ENCODE assay signal across 14 mouse cellular contexts in the genomic region with DNA sequence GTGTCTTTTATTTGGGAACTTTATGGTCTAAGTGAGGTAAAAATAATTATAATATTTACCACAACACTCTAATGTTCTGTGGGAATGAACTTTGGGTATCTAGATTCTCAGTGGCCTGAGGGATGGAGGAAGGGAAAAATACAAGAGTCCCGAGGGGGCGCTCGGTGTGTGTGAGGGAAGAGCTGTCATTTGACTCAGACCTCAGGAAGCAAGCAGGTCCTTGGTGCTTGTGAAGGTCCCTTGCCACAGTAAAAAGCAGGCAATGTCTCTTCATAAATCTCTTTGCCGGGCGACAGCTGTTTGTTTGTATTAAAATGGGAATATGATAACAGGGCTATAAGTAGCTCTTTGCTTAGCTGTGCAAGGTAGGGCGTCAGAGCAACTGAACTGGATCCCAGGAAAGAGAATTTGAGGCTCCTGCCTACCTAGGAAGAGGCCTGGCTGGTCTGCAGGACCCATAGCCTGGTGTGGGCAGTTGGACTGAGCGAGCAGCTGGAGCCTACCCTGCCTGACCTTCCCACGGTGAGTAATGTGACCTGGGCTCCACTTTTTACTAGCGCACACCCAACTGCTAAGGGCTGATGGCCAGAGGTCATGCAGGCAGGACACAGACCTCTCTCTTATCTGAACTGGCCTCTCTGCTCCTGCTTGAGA. TPM values are rescaled to one million over a fixed set of nuclear protein-coding genes. Genes with fewer than 3 reads are reported as not detected.
A peak's percentile ranks its signal among the peaks of the same experiment; 100 is the strongest.
DNase-seq lines count a peak whose midpoint lies in the region; ATAC-seq and TF ChIP-seq lines count a peak whose summit lies in the region.
"Had no signal": no experiment of that assay in that cellular context is flagged by ENCODE, and none has a peak within 500 bp of the region (broad histone marks: within the 10 kb centered on the region; RNA-seq: fewer than 3 reads in every experiment).

No protein-coding gene starts in this region.

- no peak for ATAC-seq in forebrain, embryonic 11.5 days (replicated peaks; ENCODE audit: low FRiP score)
- no peak for ATAC-seq in forebrain, embryonic 14.5 days
- 0 out of 2 replicates have a peak, but pooled peaks have one; percentile 43 for ATAC-seq in liver, embryonic 14.5 days (ENCODE audit: insufficient read depth)

- H3K9ac ChIP-seq in forebrain, embryonic 11.5 days (ENCODE audit: low read length), result no peak overlapping the region
- H3K9ac ChIP-seq in forebrain, embryonic 14.5 days (ENCODE audit: low read length), result no peak overlapping the region
- H3K9ac ChIP-seq in liver, embryonic 14.5 days (replicated peaks), result no peak overlapping the region
- H3K9ac ChIP-seq: forebrain, embryonic 12.5 days; limb, embryonic 15.5 days had no signal

- H3K36me3 ChIP-seq in forebrain, embryonic 11.5 days (ENCODE audit: control insufficient read depth, insufficient read depth, low read length), result no peaks in the 10 kb centered on the region
- H3K36me3 ChIP-seq in forebrain, embryonic 14.5 days (ENCODE audit: control insufficient read depth, insufficient read depth, low read length), result no peaks in the 10 kb centered on the region
- H3K36me3 ChIP-seq in liver, embryonic 14.5 days (replicated peaks; ENCODE audit: control insufficient read depth, insufficient read depth, low read depth), result no peaks in the 10 kb centered on the region
- H3K36me3 ChIP-seq: forebrain, embryonic 12.5 days; limb, embryonic 15.5 days had no signal

- H3K4me2 ChIP-seq in forebrain, embryonic 11.5 days (ENCODE audit: low read depth, low read length, severe bottlenecking), result no peak overlapping the region
- no peak overlapping the region for H3K4me2 ChIP-seq in forebrain, embryonic 14.5 days (ENCODE audit: low read length)
- no peak overlapping the region for H3K4me2 ChIP-seq in liver, embryonic 14.5 days (ENCODE audit: low read depth)
- H3K4me2 ChIP-seq: forebrain, embryonic 12.5 days; limb, embryonic 15.5 days had no signal

- TF ChIP-seq CTCF in liver, embryonic 14.5 days (IDR thresholded peaks at IDR 0.05; ENCODE audit: low read depth), result no peak

- WGBS in forebrain, embryonic 11.5 days, result 82% methylated on average over 9 of the region's 9 CpGs
- 92% methylated on average over 9 of the region's 9 CpGs for WGBS in forebrain, embryonic 14.5 days
- 60% methylated on average over 9 of the region's 9 CpGs for WGBS in liver, embryonic 14.5 days (ENCODE audit: insufficient replicate concordance)

- H3K4me3 ChIP-seq in forebrain, embryonic 11.5 days (ENCODE audit: low read depth, low read length), result no peak overlapping the region
- H3K4me3 ChIP-seq in forebrain, embryonic 14.5 days (ENCODE audit: low read depth, low read length), result no peak overlapping the region
- H3K4me3 ChIP-seq in liver, embryonic 14.5 days (ENCODE audit: insufficient read depth in 1 of 2, low read depth in 2 of 2, low read length in 2 of 2), result no peak overlapping the region
- H3K4me3 ChIP-seq: forebrain, embryonic 12.5 days; limb, embryonic 15.5 days; megakaryocyte, embryonic 14.5 days had no signal

- no peak overlapping the region for H3K27ac ChIP-seq in forebrain, embryonic 11.5 days (ENCODE audit: low read depth, low read length)
- H3K27ac ChIP-seq in forebrain, embryonic 14.5 days (ENCODE audit: low read depth, low read length), result no peak overlapping the region
- no peak overlapping the region for H3K27ac ChIP-seq in liver, embryonic 14.5 days
- H3K27ac ChIP-seq: forebrain, embryonic 12.5 days; limb, embryonic 15.5 days had no signal

- intact Hi-C loops in heart, postnatal 10 days (cut with DNase I), result no loop called here

- no peaks in the 10 kb centered on the region for H3K9me3 ChIP-seq in forebrain, embryonic 11.5 days (ENCODE audit: control insufficient read depth, low read length)
- H3K9me3 ChIP-seq in forebrain, embryonic 14.5 days (replicated peaks; ENCODE audit: control insufficient read depth, low read length), result no peaks in the 10 kb centered on the region
- H3K9me3 ChIP-seq in liver, embryonic 14.5 days (ENCODE audit: control insufficient read depth, low read length), result no peaks in the 10 kb centered on the region
- H3K9me3 ChIP-seq: forebrain, embryonic 12.5 days; limb, embryonic 15.5 days; megakaryocyte, embryonic 14.5 days had no signal

- no peak for TF ChIP-seq EP300 in liver, embryonic 14.5 days (IDR thresholded peaks at IDR 0.05; ENCODE audit: low read depth)

- no peaks in the 10 kb centered on the region for H3K4me1 ChIP-seq in forebrain, embryonic 11.5 days (replicated peaks; ENCODE audit: control insufficient read depth, insufficient read depth, low read length)
- peaks cover 3% of the 10 kb centered on the region; the same call in 1 of the 2 replicates for H3K4me1 ChIP-seq in forebrain, embryonic 14.5 days (ENCODE audit: control insufficient read depth, insufficient read depth, low read length)
- H3K4me1 ChIP-seq in liver, embryonic 14.5 days (replicated peaks; ENCODE audit: control insufficient read depth in 2 of 2, insufficient read depth in 2 of 2, low read length in 1 of 2), result peaks cover 0 to 5% of the 10 kb centered on the region in 2 experiments; a peak in 2 of 4 replicates
- H3K4me1 ChIP-seq: megakaryocyte, embryonic 14.5 days had no signal

- no peaks in the 10 kb centered on the region for H3K27me3 ChIP-seq in forebrain, embryonic 11.5 days (ENCODE audit: control insufficient read depth, insufficient read depth, low read length)
- no peaks in the 10 kb centered on the region for H3K27me3 ChIP-seq in forebrain, embryonic 14.5 days (replicated peaks; ENCODE audit: control insufficient read depth, insufficient read depth, low read length)
- H3K27me3 ChIP-seq in liver, embryonic 14.5 days (ENCODE audit: control insufficient read depth, insufficient read depth, low read length), result no peaks in the 10 kb centered on the region
- H3K27me3 ChIP-seq: limb, embryonic 15.5 days had no signal

- DNase-seq in forebrain, embryonic 11.5 days (ENCODE audit: low spot score), result peak; percentile 41
- no peak for DNase-seq in forebrain, embryonic 14.5 days (ENCODE audit: low spot score)
- DNase-seq in adrenal gland, postnatal 14 days, result peak; percentile 62
- DNase-seq in heart, postnatal 10 days, result peak; percentile 43 to 55
- no peak for DNase-seq in liver, embryonic 14.5 days (ENCODE audit: low read depth in 3 of 3, low spot score in 3 of 3)
- no peak for DNase-seq in lung, postnatal 36 days
- no peak for DNase-seq in layer of hippocampus, adult 8-10 months (ENCODE audit: low spot score in 2 of 2)
- DNase-seq in ovary, postnatal 36 days (ENCODE audit: low spot score), result no peak
- DNase-seq: cerebellum, adult 8-10 months; kidney, adult 11 months; layer of hippocampus, postnatal 36 days had no signal

RNA-seq across cellular contexts. Expression of a gene that starts 4.0 kb away (rescaled TPM):
- polyA plus RNA-seq in forebrain, embryonic 11.5 days (2014; fragmentation: Nextera tagmentation; extraction: Ambion mirVana), result 211 and 215 TPM in 2 replicates
- 130 and 154 TPM in 2 replicates for polyA plus RNA-seq in forebrain, embryonic 14.5 days (2014; fragmentation: Nextera tagmentation; extraction: Ambion mirVana)
- 59.6 and 66.0 TPM in 2 replicates for total RNA-seq in adrenal gland, postnatal 14 days (2021)
- 10 to 100 TPM; 55.1 to 56.4 TPM for total RNA-seq in heart, postnatal 10 days (2021)
- polyA plus RNA-seq in liver, embryonic 14.5 days (2012; rRNA removed), result 31.8 and 53.2 TPM in 2 replicates
- 115 and 132 TPM in 2 replicates for polyA plus RNA-seq in liver, embryonic 14.5 days (2014; fragmentation: Nextera tagmentation; extraction: Ambion mirVana)
- total RNA-seq in layer of hippocampus, adult 8-10 months (2022), result 10 to 100 TPM; 42.0 to 45.3 (median 43.3) TPM

RNA-seq across cellular contexts. Expression of a gene that starts 8.3 kb away (rescaled TPM):
- polyA plus RNA-seq in forebrain, embryonic 11.5 days (2014; fragmentation: Nextera tagmentation; extraction: Ambion mirVana), result 47.4 and 50.8 TPM in 2 replicates
- 40.2 and 47.9 TPM in 2 replicates for polyA plus RNA-seq in forebrain, embryonic 14.5 days (2014; fragmentation: Nextera tagmentation; extraction: Ambion mirVana)
- 25.5 and 27.4 TPM in 2 replicates for total RNA-seq in adrenal gland, postnatal 14 days (2021)
- 100 to 1,000 TPM; 208 to 286 TPM for total RNA-seq in heart, postnatal 10 days (2021)
- 1.6 and 2.0 TPM in 2 replicates for polyA plus RNA-seq in liver, embryonic 14.5 days (2012; rRNA removed)
- 2.3 and 2.4 TPM in 2 replicates for polyA plus RNA-seq in liver, embryonic 14.5 days (2014; fragmentation: Nextera tagmentation; extraction: Ambion mirVana)
- total RNA-seq in layer of hippocampus, adult 8-10 months (2022), result 10 to 100 TPM; 73.3 to 82.8 (median 79.4) TPM

RNA-seq across cellular contexts. Expression of a gene that starts 48.7 kb away (rescaled TPM):
- 57.5 and 59.7 TPM in 2 replicates for polyA plus RNA-seq in forebrain, embryonic 11.5 days (2014; fragmentation: Nextera tagmentation; extraction: Ambion mirVana)
- polyA plus RNA-seq in forebrain, embryonic 14.5 days (2014; fragmentation: Nextera tagmentation; extraction: Ambion mirVana), result 73.7 and 85.8 TPM in 2 replicates
- 35.5 and 38.9 TPM in 2 replicates for total RNA-seq in adrenal gland, postnatal 14 days (2021)
- 10 to 100 TPM; 37.8 to 40.1 TPM for total RNA-seq in heart, postnatal 10 days (2021)
- polyA plus RNA-seq in liver, embryonic 14.5 days (2012; rRNA removed), result 3.9 and 5.0 TPM in 2 replicates
- polyA plus RNA-seq in liver, embryonic 14.5 days (2014; fragmentation: Nextera tagmentation; extraction: Ambion mirVana), result 20.0 and 23.4 TPM in 2 replicates
- total RNA-seq in layer of hippocampus, adult 8-10 months (2022), result 10 to 100 TPM; 71.4 to 86.7 (median 76.9) TPM

Comparison
In these comparisons a context has a peak if more than half of its experiments do, and no peak if none do; other contexts are left out.
1. DNase-seq: peak in forebrain, embryonic 11.5 days (single experiment), adrenal gland, postnatal 14 days (single experiment) and heart, postnatal 10 days (2 of 2); none in forebrain, embryonic 14.5 days (single experiment), liver, embryonic 14.5 days (0 of 3), lung, postnatal 36 days (single experiment), layer of hippocampus, adult 8-10 months (0 of 2) and ovary, postnatal 36 days (single experiment).